Mouse (Mus musculus) small intestine, adult 2 months (tissue): ENCODE results near the gene Mtf2. TPM values are rescaled to one million over a fixed set of nuclear protein-coding genes. Genes with fewer than 3 reads are reported as not detected.
"Not testable (repeated sequence)": the region's sequence is repeated elsewhere in the genome, so short reads cannot be mapped to it uniquely, and the experiment has no call there.

ENCODE experiments used
- H3K27ac ChIP-seq: fragments of 200-500 bp; 2 replicates; pipeline ENCODE4 v1.5.1; 2012; ENCODE audit warnings: low read depth, low read length, control low read depth, inconsistent platforms; ENCODE audit not compliant: insufficient read depth
- H3K27me3 ChIP-seq: fragments of 200-500 bp; 2 replicates; pipeline ENCODE4 v1.6.1; 2012; ENCODE audit warnings: mild to moderate bottlenecking, moderate library complexity, low read length, inconsistent platforms; ENCODE audit not compliant: control insufficient read depth, insufficient read depth
- H3K36me3 ChIP-seq: fragments of 200-500 bp; 2 replicates; pipeline ENCODE4 v1.6.1; 2012; ENCODE audit warnings: mild to moderate bottlenecking, low read length, control low read depth, inconsistent platforms; ENCODE audit not compliant: control insufficient read depth, insufficient read depth
- H3K4me1 ChIP-seq: fragments of 200-500 bp; 2 replicates; pipeline ENCODE4 v1.6.1; 2012; ENCODE audit warnings: low read length, inconsistent platforms, mixed read lengths; ENCODE audit not compliant: control insufficient read depth, insufficient read depth, insufficient read length
- H3K4me3 ChIP-seq: fragments of 200-500 bp; 2 replicates; pipeline ENCODE4 v1.5.1; 2012; ENCODE audit warnings: low read depth, mild to moderate bottlenecking, control low read depth, inconsistent platforms, low read length, moderate library complexity
- CTCF ChIP-seq: fragments of 200-500 bp; IDR thresholded peaks from 2 replicates; pipeline ENCODE4 v1.5.1; 2012; ENCODE audit warnings: low read depth, mild to moderate bottlenecking, control low read depth, inconsistent platforms, low read length, moderate library complexity, mixed read lengths; ENCODE audit not compliant: insufficient replicate concordance, insufficient read length; ENCODE audit errors: extremely low read depth
- POLR2A ChIP-seq: fragments of 200-500 bp; IDR thresholded peaks from 2 replicates; pipeline ENCODE4 v1.6.1; 2012; ENCODE audit warnings: low read depth, mild to moderate bottlenecking, control low read depth, inconsistent platforms, low read length, moderate library complexity
- WGBS: fragments of 180-500 bp; shearing (Covaris S2); methylation state at CpG from one replicate; pipeline ENCODE4 v1.1.7; 2018; 5-methylcytosine and 5-hydroxymethylcytosine counted together
- polyA plus RNA-seq: library from polyadenylated mRNA; depleted of rRNA; stranded (reverse); fragments of >200 nt; gene quantifications from 2 replicates; pipeline ENCODE4 v1.2.3, GENCODE M21; 2012

Gene Mtf2
- polyA plus RNA-seq, 1 experiment, result 2.0 TPM

DNA sequence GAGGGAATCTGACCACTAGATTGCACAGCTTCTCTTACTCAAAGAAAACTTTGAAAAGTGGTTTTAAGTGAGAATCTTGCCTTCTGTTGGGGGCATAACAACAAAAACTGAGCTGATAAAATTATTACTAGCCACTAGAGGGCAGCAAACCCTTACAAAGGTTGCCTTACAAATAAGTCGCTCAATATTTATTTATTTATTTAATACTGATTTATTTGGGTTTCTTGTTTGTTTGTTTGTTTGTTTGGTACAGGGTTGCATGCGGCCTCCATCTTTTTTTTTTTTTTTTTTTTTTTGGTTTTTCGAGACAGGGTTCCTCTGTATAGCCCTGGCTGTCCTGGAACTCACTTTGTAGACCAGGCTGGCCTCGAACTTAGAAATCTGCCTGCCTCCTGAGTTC lies 31.3 kb upstream of the Mtf2 start:
- 36% methylated on average over 4 of the region's 4 CpGs for WGBS
- no peaks in the 10 kb centered on the region for H3K36me3 ChIP-seq
- TF ChIP-seq CTCF, result peak; percentile 3; the same call in 1 of the 2 replicates
- TF ChIP-seq POLR2A, result no peak

DNA sequence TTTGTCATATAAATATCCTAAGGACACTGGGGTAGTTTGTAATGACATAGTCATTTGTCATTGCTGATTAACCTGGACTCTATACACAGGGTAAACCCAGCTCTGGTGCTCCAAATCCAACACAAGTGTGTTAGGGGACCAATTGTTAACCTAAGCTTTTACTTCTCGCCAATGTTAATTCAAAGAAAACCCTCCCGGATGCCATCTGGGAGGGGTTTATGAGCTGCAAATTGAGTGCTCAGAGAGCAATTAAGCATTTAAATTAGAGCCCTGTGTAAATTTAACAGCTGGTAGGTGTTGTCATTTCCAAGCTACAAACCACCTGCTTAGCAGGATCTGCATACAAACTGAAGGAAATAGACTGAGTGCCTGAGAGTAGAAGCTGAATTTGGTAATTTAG lies 30.0 kb upstream of the Mtf2 start:
- WGBS, result 42% methylated on average over 2 of the region's 2 CpGs
- Histone ChIP-seq H3K27ac (no peak overlapping the region), H3K36me3 (no peaks in the 10 kb centered on the region), H3K4me3 (no peak overlapping the region), H3K4me1 (no peaks in the 10 kb centered on the region), H3K27me3 (no peaks in the 10 kb centered on the region)
- TF ChIP-seq CTCF (no peak), POLR2A (no peak)

More for the DNA sequence above, 31.3 kb upstream of the Mtf2 start:
- H3K4me1 ChIP-seq, result no peaks in the 10 kb centered on the region
- no peaks in the 10 kb centered on the region for H3K27me3 ChIP-seq
- H3K27ac ChIP-seq, result no peak overlapping the region
- H3K4me3 ChIP-seq, result no peak overlapping the region

- H3K27ac ChIP-seq, result no peak overlapping the region
- TF ChIP-seq CTCF, result no peak
- no peak for TF ChIP-seq POLR2A
- no peak overlapping the region for H3K4me3 ChIP-seq
- WGBS, result 82% methylated on average over 5 of the region's 5 CpGs
- no peaks in the 10 kb centered on the region for H3K36me3 ChIP-seq
- H3K27me3 ChIP-seq, result no peaks in the 10 kb centered on the region
- H3K4me1 ChIP-seq, result no peaks in the 10 kb centered on the region
Observed at GRCm38 (mm10) chr5:108042061-108042460, 23.4 kb upstream of the Mtf2 start.

DNA sequence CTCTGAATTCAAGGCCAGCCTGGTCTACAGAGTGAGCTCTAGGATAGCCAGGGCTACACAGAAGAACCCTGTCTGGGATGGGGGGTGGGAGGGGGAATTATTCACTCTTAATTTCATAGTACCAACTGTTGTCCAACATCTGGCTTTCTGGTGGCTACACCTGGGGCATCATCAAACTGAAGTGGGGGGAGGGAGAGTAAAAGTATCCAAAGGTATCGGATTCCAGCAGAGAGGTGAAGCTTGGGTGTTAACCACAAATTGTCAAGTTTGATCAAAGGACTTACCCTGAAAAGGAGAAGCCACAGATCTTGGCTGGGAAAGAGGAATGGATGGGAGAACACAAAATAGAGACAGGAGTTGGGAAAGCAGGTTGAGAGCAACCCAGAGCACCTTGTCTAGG lies 21.6 kb upstream of the Mtf2 start:
- TF ChIP-seq POLR2A (no peak), CTCF (no peak)
- 74% methylated on average over 1 of the region's 1 CpGs for WGBS
- no peaks in the 10 kb centered on the region for H3K27me3 ChIP-seq
- H3K27ac ChIP-seq, result no peak overlapping the region
- H3K4me3 ChIP-seq, result no peak overlapping the region
- no peaks in the 10 kb centered on the region for H3K36me3 ChIP-seq
- H3K4me1 ChIP-seq, result no peaks in the 10 kb centered on the region

DNA sequence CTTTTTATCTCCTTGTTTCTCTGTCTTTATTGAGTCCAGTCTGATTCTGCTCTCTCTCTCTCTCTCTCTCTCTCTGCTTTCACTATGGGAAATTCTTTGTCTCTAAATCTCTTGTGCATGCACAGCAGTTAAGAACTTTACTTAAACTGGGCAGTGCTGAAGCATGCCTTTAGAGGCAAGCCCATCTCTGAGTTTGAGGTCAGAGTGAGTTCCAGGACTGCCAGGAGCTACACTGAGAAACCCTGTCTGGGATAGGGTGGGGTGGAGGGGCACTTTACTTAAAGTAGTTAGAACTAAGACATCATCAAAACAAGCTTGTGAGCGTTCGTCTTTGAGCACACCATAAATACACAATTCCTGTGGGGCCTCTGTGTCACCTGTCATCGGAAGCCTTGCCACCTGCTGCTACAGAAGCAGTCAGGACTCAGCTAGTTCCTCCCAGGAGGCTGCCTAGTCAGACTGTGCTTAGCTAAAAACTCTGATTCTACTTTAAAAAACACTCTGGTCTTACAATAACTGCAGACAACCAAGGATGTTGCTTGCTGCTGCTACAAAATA lies 15.7 kb upstream of the Mtf2 start:
- WGBS, result 19% methylated on average over 3 of the region's 3 CpGs
- TF ChIP-seq POLR2A (no peak), CTCF (no peak)
- H3K4me3 ChIP-seq, result no peak overlapping the region

GRCm38 (mm10) chr5:108051026-108051425 lies 14.4 kb upstream of the Mtf2 start:
- Histone ChIP-seq H3K4me3 (no peak overlapping the region), H3K36me3 (no peaks in the 10 kb centered on the region), H3K27ac (no peak overlapping the region), H3K27me3 (no peaks in the 10 kb centered on the region), H3K4me1 (no peaks in the 10 kb centered on the region)
- TF ChIP-seq CTCF (no peak), POLR2A (no peak)
- WGBS, result 91% methylated on average over 2 of the region's 2 CpGs

More for the DNA sequence above, 15.7 kb upstream of the Mtf2 start:
- Histone ChIP-seq H3K36me3 (no peaks in the 10 kb centered on the region), H3K27me3 (no peaks in the 10 kb centered on the region), H3K27ac (no peak overlapping the region), H3K4me1 (no peaks in the 10 kb centered on the region)

DNA sequence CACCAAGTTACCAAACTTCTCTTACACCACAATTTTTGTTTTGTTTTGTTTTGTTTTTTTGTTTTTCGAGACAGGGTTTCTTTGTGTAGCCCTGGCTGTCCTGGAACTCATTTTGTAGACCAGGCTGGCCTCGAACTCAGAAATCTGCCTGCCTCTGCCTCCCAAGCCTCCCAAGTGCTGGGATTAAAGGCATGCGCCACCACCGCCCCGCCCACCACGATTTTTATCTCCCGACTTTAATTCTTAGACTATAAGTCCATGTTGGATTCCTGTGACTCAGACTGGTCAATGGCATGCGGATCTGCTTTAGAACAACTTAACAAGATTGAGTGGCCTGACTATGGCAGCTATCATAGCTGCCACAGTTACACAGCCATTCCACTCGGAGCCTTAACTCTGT lies 13.7 kb upstream of the Mtf2 start:
- H3K27ac ChIP-seq, H3K27me3 ChIP-seq, H3K4me3 ChIP-seq, H3K4me1 ChIP-seq, H3K36me3 ChIP-seq: not testable (repeated sequence)
- WGBS, result 87% methylated on average over 9 of the region's 9 CpGs

DNA sequence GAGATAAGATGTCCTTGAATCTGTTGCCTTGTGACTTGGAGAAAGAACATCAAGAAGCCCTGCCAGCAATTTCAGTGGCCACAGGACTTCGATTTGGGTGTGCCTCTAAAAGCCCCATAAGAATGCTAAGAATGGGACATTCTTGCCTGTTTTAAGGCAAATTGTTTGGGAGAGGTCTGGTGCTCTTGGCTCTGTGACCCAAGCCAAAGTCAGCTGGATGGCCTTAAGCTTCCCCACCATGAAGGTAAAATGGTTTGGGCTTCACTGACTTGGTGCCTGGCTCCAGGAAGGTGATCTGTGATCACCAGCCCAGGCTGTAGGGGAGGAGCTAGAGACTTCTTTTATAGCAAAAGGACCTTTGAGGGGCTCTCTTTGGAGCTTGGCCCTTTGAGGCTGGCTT lies 13.3 kb upstream of the Mtf2 start:
- Histone ChIP-seq H3K27me3 (no peaks in the 10 kb centered on the region), H3K27ac (no peak overlapping the region), H3K4me3 (no peak overlapping the region), H3K4me1 (no peaks in the 10 kb centered on the region), H3K36me3 (no peaks in the 10 kb centered on the region)
- WGBS, result 63% methylated on average over 1 of the region's 1 CpGs
- no peak for TF ChIP-seq POLR2A
- TF ChIP-seq CTCF, result no peak
